Comparison of ENCODE assay signal across 13 mouse cellular contexts in the genomic region with DNA sequence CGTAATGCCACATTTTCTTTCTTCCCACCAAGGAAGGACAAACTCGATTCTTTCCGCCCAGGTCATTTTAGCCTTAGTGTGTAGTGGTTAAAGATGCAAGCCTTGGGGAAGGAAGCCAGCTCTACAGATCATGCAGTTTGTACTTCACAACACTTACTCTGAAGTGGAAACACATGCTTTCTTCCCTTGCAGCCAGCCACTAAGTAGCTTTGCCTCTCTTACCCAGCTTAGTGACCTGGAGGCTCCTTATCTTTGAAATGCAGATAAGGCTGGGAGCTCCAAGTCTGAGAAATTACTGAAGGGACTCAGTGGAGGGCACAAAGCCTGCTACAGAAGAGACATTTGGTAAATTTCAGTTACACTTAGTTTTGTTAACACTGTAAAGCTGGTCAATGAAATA. TPM values are rescaled to one million over a fixed set of nuclear protein-coding genes. Genes with fewer than 3 reads are reported as not detected.
DNase-seq lines count a peak whose midpoint lies in the region; ATAC-seq and TF ChIP-seq lines count a peak whose summit lies in the region.
"Had no signal": no experiment of that assay in that cellular context is flagged by ENCODE, and none has a peak within 500 bp of the region (broad histone marks: within the 10 kb centered on the region; RNA-seq: fewer than 3 reads in every experiment).

No protein-coding gene starts in this region.

- peaks cover 6% of the 10 kb centered on the region; the same call in 1 of the 2 replicates for H3K27me3 ChIP-seq in heart, embryonic 12.5 days (replicated peaks)
- no peaks in the 10 kb centered on the region for H3K27me3 ChIP-seq in G1E (ENCODE audit: insufficient read depth, low read length)
- no peaks in the 10 kb centered on the region for H3K27me3 ChIP-seq in lung, embryonic 14.5 days (ENCODE audit: insufficient read depth, low read length)
- no peaks in the 10 kb centered on the region for H3K27me3 ChIP-seq in hindbrain, postnatal 0 days (ENCODE audit: insufficient read depth, low read length)
- H3K27me3 ChIP-seq: embryonic facial prominence, embryonic 15.5 days had no signal

- 14% methylated on average over 3 of the region's 3 CpGs for WGBS in heart, embryonic 12.5 days
- 18% methylated on average over 3 of the region's 3 CpGs for WGBS in lung, embryonic 14.5 days
- WGBS in hindbrain, postnatal 0 days: 33% methylated on average over 3 of the region's 3 CpGs

- H3K36me3 ChIP-seq in heart, embryonic 12.5 days: no peaks in the 10 kb centered on the region
- H3K36me3 ChIP-seq in G1E (replicated peaks): no peaks in the 10 kb centered on the region
- H3K36me3 ChIP-seq in lung, embryonic 14.5 days (ENCODE audit: insufficient read depth): no peaks in the 10 kb centered on the region
- no peaks in the 10 kb centered on the region for H3K36me3 ChIP-seq in hindbrain, postnatal 0 days (ENCODE audit: insufficient read depth, low read length)
- H3K36me3 ChIP-seq: embryonic facial prominence, embryonic 15.5 days; heart, embryonic 13.5 days had no signal

- H3K4me3 ChIP-seq in heart, embryonic 12.5 days: no peak overlapping the region
- H3K4me3 ChIP-seq in G1E (ENCODE audit: low read depth, low read length): peak overlapping the region; percentile 27; the same call in 1 of the 2 replicates
- no peak overlapping the region for H3K4me3 ChIP-seq in lung, embryonic 14.5 days (ENCODE audit: low read depth, low read length)
- H3K4me3 ChIP-seq in hindbrain, postnatal 0 days (ENCODE audit: low read length): no peak overlapping the region
- H3K4me3 ChIP-seq: embryonic facial prominence, embryonic 15.5 days; heart, embryonic 13.5 days had no signal

- no peak for TF ChIP-seq CTCF in G1E (IDR thresholded peaks at IDR 0.05; ENCODE audit: low read depth, low read length)
- no peak for TF ChIP-seq CTCF in lung, embryonic 14.5 days (IDR thresholded peaks at IDR 0.05; ENCODE audit: low read depth)
- TF ChIP-seq CTCF in hindbrain, postnatal 0 days (IDR thresholded peaks at IDR 0.05; ENCODE audit: low read depth): no peak

- H3K9ac ChIP-seq in heart, embryonic 12.5 days: no peak overlapping the region
- H3K9ac ChIP-seq in lung, embryonic 14.5 days: no peak overlapping the region
- H3K9ac ChIP-seq in hindbrain, postnatal 0 days (replicated peaks; ENCODE audit: low read length): no peak overlapping the region
- H3K9ac ChIP-seq: embryonic facial prominence, embryonic 15.5 days; heart, embryonic 13.5 days had no signal

- H3K9me3 ChIP-seq in heart, embryonic 12.5 days (replicated peaks): no peaks in the 10 kb centered on the region
- H3K9me3 ChIP-seq in G1E (replicated peaks): peaks cover 2% of the 10 kb centered on the region; the same call in 1 of the 2 replicates
- no peaks in the 10 kb centered on the region for H3K9me3 ChIP-seq in lung, embryonic 14.5 days (ENCODE audit: low read depth, low read length)
- H3K9me3 ChIP-seq in hindbrain, postnatal 0 days (ENCODE audit: low read length): no peaks in the 10 kb centered on the region
- H3K9me3 ChIP-seq: embryonic facial prominence, embryonic 15.5 days; heart, embryonic 13.5 days had no signal

- no peak overlapping the region for H3K27ac ChIP-seq in heart, embryonic 12.5 days (ENCODE audit: poor library complexity, severe bottlenecking)
- H3K27ac ChIP-seq in lung, embryonic 14.5 days (ENCODE audit: low read depth): peak overlapping the region; percentile 25
- no peak overlapping the region for H3K27ac ChIP-seq in hindbrain, postnatal 0 days
- H3K27ac ChIP-seq: embryonic facial prominence, embryonic 15.5 days; heart, embryonic 13.5 days had no signal

- H3K4me1 ChIP-seq in heart, embryonic 12.5 days (replicated peaks): peaks cover 14% of the 10 kb centered on the region
- H3K4me1 ChIP-seq in G1E (ENCODE audit: insufficient read depth, low read depth, low read length): peaks cover 34% of the 10 kb centered on the region
- H3K4me1 ChIP-seq in lung, embryonic 14.5 days (ENCODE audit: insufficient read depth): 0 out of 2 replicates have a peak, but pooled peaks cover 5% of the 10 kb centered on the region
- H3K4me1 ChIP-seq in hindbrain, postnatal 0 days (ENCODE audit: insufficient read depth, low read length): no peaks in the 10 kb centered on the region

- no peak for DNase-seq in heart, adult 8-10 months (ENCODE audit: low spot score)
- DNase-seq in G1E (ENCODE audit: low spot score): peak; percentile 27
- peak; percentile 36 for DNase-seq in embryo, embryonic 11 days
- DNase-seq in lung, embryonic 14.5 days: peak; percentile 86
- DNase-seq in layer of hippocampus, postnatal 25 days (ENCODE audit: extremely low spot score in 1 of 2, low spot score in 1 of 2): no peak
- DNase-seq in cerebellum, adult 18-20 months: no peak
- no peak for DNase-seq in hindbrain, postnatal 0 days (ENCODE audit: low spot score)
- DNase-seq: cerebellum, adult 11-12 months; thymus, postnatal 4 days had no signal

- peak; percentile 33; the same call in 1 of the 2 replicates for ATAC-seq in heart, embryonic 12.5 days (ENCODE audit: insufficient number of reproducible peaks, low FRiP score)
- peak; percentile 87 for ATAC-seq in G1E (ENCODE audit: extremely low read depth, insufficient number of reproducible peaks, low FRiP score, poor library complexity, severe bottlenecking)
- peak; percentile 88 for ATAC-seq in lung, embryonic 14.5 days (ENCODE audit: insufficient read depth)
- no peak for ATAC-seq in hindbrain, postnatal 0 days
- ATAC-seq: hindbrain, embryonic 16.5 days had no signal

- 0 out of 2 replicates have a peak overlapping the region, but pooled peaks have one; percentile 8 for H3K4me2 ChIP-seq in heart, embryonic 12.5 days
- no peak overlapping the region for H3K4me2 ChIP-seq in lung, embryonic 14.5 days
- no peak overlapping the region for H3K4me2 ChIP-seq in hindbrain, postnatal 0 days (ENCODE audit: low read depth, low read length)
- H3K4me2 ChIP-seq: embryonic facial prominence, embryonic 15.5 days; heart, embryonic 13.5 days had no signal

RNA-seq across cellular contexts. Expression of gene Hmgcll1, which starts 54.9 kb away (rescaled TPM):
- 2.0 and 2.6 TPM in 2 replicates for polyA plus RNA-seq in heart, embryonic 12.5 days (2016; fragmentation: Nextera tagmentation; extraction: Ambion mirVana)
- total RNA-seq in heart, adult 8-10 months (2022): under 1 TPM in 3 of 4 experiments, not detected in 1; 0.11 to 0.22 (median 0.16) TPM
- total RNA-seq in G1E (2014; fragmentation: Nextera tagmentation): not detected in 2 replicates
- 0.22 TPM in 1 of 2 replicates, not detected in the other for total RNA-seq in G1E (2017)
- polyA plus RNA-seq in G1E (2012): not detected in 2 replicates
- 9.3 and 9.5 TPM in 2 replicates for polyA plus RNA-seq in lung, embryonic 14.5 days (2014; fragmentation: Nextera tagmentation; extraction: Ambion mirVana)
- 10 to 100 TPM; 12.9 to 14.7 TPM for total RNA-seq in layer of hippocampus, postnatal 25 days (2021)
- total RNA-seq in hindbrain, postnatal 0 days (2014; rRNA removed): 15.5 and 29.6 TPM in 2 replicates
- 14.1 and 16.0 TPM in 2 replicates for polyA plus RNA-seq in hindbrain, postnatal 0 days (2015; fragmentation: Nextera tagmentation; extraction: Ambion mirVana)

Comparison
In these comparisons a context has a peak if more than half of its experiments do, and no peak if none do; other contexts are left out.
1. DNase-seq: peak in G1E (single experiment), embryo, embryonic 11 days (single experiment) and lung, embryonic 14.5 days (single experiment); none in heart, adult 8-10 months (single experiment), layer of hippocampus, postnatal 25 days (0 of 2), cerebellum, adult 18-20 months (0 of 2) and hindbrain, postnatal 0 days (single experiment).
2. RNA of gene Hmgcll1, which starts 54.9 kb away (total RNA-seq): 15.5 to 29.6 TPM in hindbrain, postnatal 0 days and 12.9 to 14.7 TPM in layer of hippocampus, postnatal 25 days; 0.22 TPM in G1E and 0.11 to 0.22 TPM in heart, adult 8-10 months; every median in the first group is over 10 times any median in the second.